Mouse (Mus musculus) small intestine, adult 2 months (tissue): ENCODE data around the gene Tat. TPM values are rescaled to one million over a fixed set of nuclear protein-coding genes. Genes with fewer than 3 reads are reported as not detected.

Experiments used
- H3K27ac ChIP-seq: fragments of 200-500 bp; 2 replicates; pipeline ENCODE4 v1.5.1; 2012; ENCODE audit warnings: low read depth, low read length, control low read depth, inconsistent platforms; ENCODE audit not compliant: insufficient read depth
- H3K27me3 ChIP-seq: fragments of 200-500 bp; 2 replicates; pipeline ENCODE4 v1.6.1; 2012; ENCODE audit warnings: mild to moderate bottlenecking, moderate library complexity, low read length, inconsistent platforms; ENCODE audit not compliant: control insufficient read depth, insufficient read depth
- H3K36me3 ChIP-seq: fragments of 200-500 bp; 2 replicates; pipeline ENCODE4 v1.6.1; 2012; ENCODE audit warnings: mild to moderate bottlenecking, low read length, control low read depth, inconsistent platforms; ENCODE audit not compliant: control insufficient read depth, insufficient read depth
- H3K4me1 ChIP-seq: fragments of 200-500 bp; 2 replicates; pipeline ENCODE4 v1.6.1; 2012; ENCODE audit warnings: low read length, inconsistent platforms, mixed read lengths; ENCODE audit not compliant: control insufficient read depth, insufficient read depth, insufficient read length
- H3K4me3 ChIP-seq: fragments of 200-500 bp; 2 replicates; pipeline ENCODE4 v1.5.1; 2012; ENCODE audit warnings: low read depth, mild to moderate bottlenecking, control low read depth, inconsistent platforms, low read length, moderate library complexity
- CTCF ChIP-seq: fragments of 200-500 bp; IDR thresholded peaks from 2 replicates; pipeline ENCODE4 v1.5.1; 2012; ENCODE audit warnings: low read depth, mild to moderate bottlenecking, control low read depth, inconsistent platforms, low read length, moderate library complexity, mixed read lengths; ENCODE audit not compliant: insufficient replicate concordance, insufficient read length; ENCODE audit errors: extremely low read depth
- POLR2A ChIP-seq: fragments of 200-500 bp; IDR thresholded peaks from 2 replicates; pipeline ENCODE4 v1.6.1; 2012; ENCODE audit warnings: low read depth, mild to moderate bottlenecking, control low read depth, inconsistent platforms, low read length, moderate library complexity
- WGBS: fragments of 180-500 bp; shearing (Covaris S2); methylation state at CpG from one replicate; pipeline ENCODE4 v1.1.7; 2018; 5-methylcytosine and 5-hydroxymethylcytosine counted together
- polyA plus RNA-seq: library from polyadenylated mRNA; depleted of rRNA; stranded (reverse); fragments of >200 nt; gene quantifications from 2 replicates; pipeline ENCODE4 v1.2.3, GENCODE M21; 2012

Gene Tat
- polyA plus RNA-seq, 1 experiment: not detected

DNA sequence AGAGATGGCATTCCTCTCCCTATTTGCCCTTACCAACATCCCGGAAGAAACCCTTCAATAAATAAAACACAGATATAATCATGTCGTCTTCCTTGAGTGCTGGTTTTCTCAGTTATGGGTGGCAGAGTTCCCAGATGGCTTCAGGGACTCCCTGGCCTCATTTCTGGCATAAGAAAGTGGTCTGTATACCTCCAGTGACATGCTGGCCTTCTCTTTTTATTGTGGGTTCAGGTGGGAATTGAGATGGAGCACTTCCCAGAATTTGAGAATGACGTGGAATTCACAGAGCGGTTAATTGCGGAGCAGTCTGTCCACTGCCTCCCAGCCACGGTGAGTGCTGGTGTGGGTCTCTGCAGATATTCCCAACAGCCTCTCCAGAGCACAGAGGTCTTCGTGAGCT is 7.8 kb downstream of the Tat start:
- Histone ChIP-seq H3K36me3 (no peaks in the 10 kb centered on the region), H3K4me1 (no peaks in the 10 kb centered on the region), H3K27ac (no peak overlapping the region), H3K27me3 (no peaks in the 10 kb centered on the region), H3K4me3 (no peak overlapping the region)
- TF ChIP-seq POLR2A (no peak), CTCF (no peak)
- 73% methylated on average over 7 of the region's 7 CpGs for WGBS

DNA sequence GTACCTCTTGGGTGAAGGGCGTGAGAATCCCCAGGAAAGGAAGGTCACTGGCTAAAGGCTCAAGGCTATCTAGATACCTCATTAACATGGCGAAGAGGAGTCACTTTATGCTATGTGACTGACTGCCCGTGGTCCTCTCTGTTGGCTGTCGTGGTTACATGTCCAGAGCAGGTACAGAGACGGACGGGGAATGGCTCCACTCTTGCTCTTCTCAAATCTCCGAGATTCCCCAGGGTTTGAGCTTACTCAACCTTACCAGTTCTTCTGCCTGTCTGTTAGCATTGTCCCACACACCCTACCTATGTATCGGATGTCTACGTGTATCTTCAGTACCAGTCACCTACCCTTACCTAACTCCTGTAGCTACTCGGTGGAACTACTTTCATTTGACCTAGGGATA is 9.7 kb downstream of the Tat start:
- no peaks in the 10 kb centered on the region for H3K36me3 ChIP-seq
- no peaks in the 10 kb centered on the region; the same call in 1 of the 2 replicates for H3K4me1 ChIP-seq
- H3K27me3 ChIP-seq: no peaks in the 10 kb centered on the region
- WGBS: 80% methylated on average over 10 of the region's 10 CpGs
- no peak overlapping the region for H3K4me3 ChIP-seq
- no peak overlapping the region for H3K27ac ChIP-seq
- TF ChIP-seq CTCF: no peak
- no peak for TF ChIP-seq POLR2A

DNA sequence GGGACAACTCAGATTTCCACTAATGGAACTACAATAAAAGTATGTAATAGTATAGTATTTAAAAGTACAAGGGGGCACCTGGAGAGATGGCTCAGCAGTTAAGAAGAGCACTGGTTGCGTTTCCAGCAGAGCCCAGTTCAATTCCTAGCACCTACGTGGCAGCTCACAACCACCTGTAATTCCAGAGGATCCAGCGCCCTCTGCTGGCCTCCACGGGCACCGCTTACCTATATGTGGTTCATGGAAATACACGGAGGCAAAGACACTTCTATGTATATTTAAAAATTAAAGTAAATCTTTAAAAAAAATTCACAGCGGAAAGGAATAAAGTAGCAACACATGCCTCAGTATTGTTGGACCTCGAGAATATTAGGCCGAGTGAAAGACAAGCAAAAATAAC is 12.7 kb downstream of the Tat start:
- Histone ChIP-seq H3K36me3 (no peaks in the 10 kb centered on the region), H3K4me3 (no peak overlapping the region), H3K27me3 (no peaks in the 10 kb centered on the region), H3K4me1 (peaks cover under 1% of the 10 kb centered on the region; the same call in 1 of the 2 replicates), H3K27ac (no peak overlapping the region)
- TF ChIP-seq CTCF: peak; percentile 72; the same call in 1 of the 2 replicates
- TF ChIP-seq POLR2A: no peak
- WGBS: 50% methylated on average over 9 of the region's 9 CpGs

DNA sequence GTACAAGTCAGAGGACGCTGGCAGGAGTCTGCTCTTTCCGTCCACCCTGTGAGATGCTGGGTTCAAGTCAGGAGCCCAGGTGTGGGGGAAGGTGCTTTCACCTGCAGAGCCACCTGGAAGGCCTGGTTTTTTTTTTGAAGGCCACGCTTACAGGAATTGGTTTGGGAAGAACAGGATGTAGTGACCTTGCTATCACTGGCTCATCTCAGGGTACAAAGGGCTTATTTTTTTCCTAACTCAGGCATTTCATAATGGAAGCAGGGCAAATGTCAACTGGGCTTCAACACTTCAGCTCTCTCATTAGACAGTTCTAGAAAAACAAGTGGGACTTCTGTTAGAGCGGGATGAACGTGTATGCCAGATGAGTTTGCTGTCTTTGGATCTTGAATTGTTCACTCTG is 14.1 kb downstream of the Tat start:
- Histone ChIP-seq H3K4me3 (no peak overlapping the region), H3K36me3 (no peaks in the 10 kb centered on the region), H3K27ac (no peak overlapping the region), H3K27me3 (no peaks in the 10 kb centered on the region), H3K4me1 (peaks cover 7% of the 10 kb centered on the region)
- TF ChIP-seq CTCF (no peak), POLR2A (no peak)
- WGBS: 70% methylated on average over 5 of the region's 5 CpGs

DNA sequence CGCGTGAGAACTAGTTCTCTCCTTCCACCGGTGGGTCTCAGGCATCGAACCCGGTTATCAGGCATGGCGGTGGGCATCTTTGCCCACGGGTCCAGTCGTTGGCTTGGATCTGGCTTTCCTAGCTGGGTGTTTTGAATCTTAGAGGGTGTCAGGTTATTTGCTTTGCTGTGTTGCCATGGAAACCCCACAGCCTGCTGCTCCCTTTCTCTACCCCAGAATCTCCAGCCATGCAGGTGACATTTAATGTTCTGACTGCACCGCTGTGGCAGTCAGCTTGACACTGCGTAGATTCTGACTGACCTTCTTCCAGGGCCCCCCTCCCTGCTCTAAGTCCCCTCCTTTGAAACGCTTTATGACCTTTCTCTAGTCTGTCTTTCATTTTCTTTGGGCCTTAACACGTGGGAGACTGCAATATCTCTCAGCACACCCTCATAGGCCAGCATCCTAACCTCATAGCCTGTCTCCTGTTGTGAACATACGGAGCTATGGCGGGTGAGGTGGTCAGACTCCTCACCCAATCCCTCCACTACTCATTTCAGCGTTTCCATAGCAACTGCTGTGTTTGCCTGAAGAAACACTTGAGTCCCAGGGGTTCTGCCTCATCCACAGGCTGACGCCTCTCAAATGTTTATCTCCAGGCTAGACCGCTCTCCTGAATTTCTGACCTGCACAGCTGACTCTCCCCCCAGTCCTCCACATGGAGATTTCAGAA is 16.2 kb downstream of the Tat start:
- Histone ChIP-seq H3K4me3 (no peak overlapping the region), H3K27ac (no peak overlapping the region), H3K4me1 (peaks cover 7% of the 10 kb centered on the region), H3K27me3 (no peaks in the 10 kb centered on the region), H3K36me3 (no peaks in the 10 kb centered on the region)
- no peak for TF ChIP-seq CTCF
- TF ChIP-seq POLR2A: no peak
- 76% methylated on average over 17 of the region's 17 CpGs for WGBS

DNA sequence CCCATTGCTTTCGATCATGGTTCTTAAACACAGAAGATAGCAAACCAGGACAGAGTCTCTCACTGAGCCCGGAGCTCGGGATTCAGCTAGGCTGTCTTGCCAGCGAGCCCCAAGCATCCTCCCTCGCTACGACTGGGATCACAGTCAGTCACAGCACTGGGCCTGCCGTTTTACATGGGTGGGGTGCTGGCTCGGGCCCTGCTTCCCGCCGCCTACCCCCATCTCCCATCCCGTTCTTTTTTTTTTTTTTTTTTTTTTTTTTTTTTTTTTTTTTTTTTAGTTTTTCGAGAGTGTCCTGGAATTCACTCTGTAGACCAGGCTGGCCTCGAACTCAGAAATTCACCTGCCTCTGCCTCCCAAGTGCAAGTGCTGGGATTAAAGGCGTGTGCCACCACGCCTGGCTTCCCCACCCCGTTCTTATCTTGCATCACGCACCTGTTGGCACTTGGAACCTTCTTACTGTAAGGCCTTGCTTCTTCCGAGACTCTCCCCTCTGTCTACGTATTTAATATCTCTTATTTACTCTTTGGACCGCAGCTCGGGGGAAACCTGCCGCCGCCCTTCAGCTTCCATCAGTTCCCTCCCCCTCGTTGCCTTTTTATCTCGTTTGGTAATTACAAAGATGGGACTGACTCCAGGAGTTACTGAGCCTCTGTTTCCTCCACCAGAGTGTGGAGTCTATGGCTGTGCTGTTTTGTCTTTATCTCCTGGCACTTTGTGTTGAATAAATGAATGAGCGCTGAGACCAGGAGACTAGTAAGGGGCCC is 18.2 kb downstream of the Tat start:
- TF ChIP-seq POLR2A (no peak), CTCF (no peak)
- Histone ChIP-seq H3K27me3 (no peaks in the 10 kb centered on the region), H3K4me3 (no peak overlapping the region), H3K4me1 (peaks cover 7% of the 10 kb centered on the region), H3K36me3 (no peaks in the 10 kb centered on the region), H3K27ac (peak overlapping the region; percentile 73)
- 52% methylated on average over 25 of the region's 26 CpGs for WGBS

DNA sequence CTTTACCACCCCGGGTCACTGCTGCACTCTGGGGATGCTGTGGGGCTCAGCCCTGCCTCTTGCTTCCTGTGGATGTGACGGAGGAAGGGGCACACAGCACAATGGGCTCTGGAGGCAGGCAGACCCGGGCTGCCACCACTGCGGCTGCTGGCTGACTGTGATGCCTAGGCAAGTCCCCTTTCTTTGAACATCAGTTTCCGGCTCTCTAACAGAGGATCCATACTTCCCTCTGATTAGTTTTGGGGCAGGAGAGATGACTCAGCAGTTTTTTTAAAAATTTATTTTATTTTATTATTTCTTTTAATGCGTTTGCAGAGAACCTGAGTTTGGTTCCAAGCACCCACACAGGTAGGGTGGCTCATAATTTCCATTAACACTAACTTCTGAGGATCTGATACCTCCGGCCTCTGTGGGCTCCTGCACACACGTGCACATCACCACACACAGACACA is 18.8 kb downstream of the Tat start:
- 38% methylated on average over 8 of the region's 8 CpGs for WGBS
- peaks cover 7% of the 10 kb centered on the region for H3K4me1 ChIP-seq
- peak overlapping the region; percentile 73 for H3K27ac ChIP-seq

More for the DNA sequence above, 18.8 kb downstream of the Tat start:
- H3K27me3 ChIP-seq: no peaks in the 10 kb centered on the region
- H3K4me3 ChIP-seq: no peak overlapping the region
- H3K36me3 ChIP-seq: no peaks in the 10 kb centered on the region
- TF ChIP-seq CTCF (no peak), POLR2A (no peak)
